Comparison of ENCODE assay signal across 11 mouse cellular contexts in genomic region chrX:163723630-163724029, GRCm38 (mm10). TPM values are rescaled to one million over a fixed set of nuclear protein-coding genes. Genes with fewer than 3 reads are reported as not detected.
DNase-seq lines count a peak whose midpoint lies in the region; ATAC-seq and TF ChIP-seq lines count a peak whose summit lies in the region.
"Had no signal": no experiment of that assay in that cellular context is flagged by ENCODE, and none has a peak within 500 bp of the region (broad histone marks: within the 10 kb centered on the region; RNA-seq: fewer than 3 reads in every experiment).

No protein-coding gene starts in this region.

- H3K4me1 ChIP-seq in hindbrain, embryonic 12.5 days, result peaks cover 7% of the 10 kb centered on the region; the same call in 1 of the 2 replicates
- H3K4me1 ChIP-seq in hindbrain, embryonic 16.5 days (ENCODE audit: control insufficient read depth, insufficient read depth, low read depth, low read length), result no peaks in the 10 kb centered on the region
- no peaks in the 10 kb centered on the region for H3K4me1 ChIP-seq in forebrain, postnatal 0 days (ENCODE audit: insufficient read depth)
- H3K4me1 ChIP-seq in neural tube, embryonic 12.5 days, result no peaks in the 10 kb centered on the region
- H3K4me1 ChIP-seq: limb, embryonic 15.5 days had no signal

- no peak overlapping the region for H3K4me3 ChIP-seq in hindbrain, embryonic 12.5 days
- H3K4me3 ChIP-seq in hindbrain, embryonic 16.5 days (ENCODE audit: low read length), result no peak overlapping the region
- no peak overlapping the region for H3K4me3 ChIP-seq in forebrain, postnatal 0 days (ENCODE audit: low read depth, low read length)
- no peak overlapping the region for H3K4me3 ChIP-seq in neural tube, embryonic 12.5 days
- H3K4me3 ChIP-seq: limb, embryonic 15.5 days had no signal

- H3K27me3 ChIP-seq in hindbrain, embryonic 12.5 days, result peaks cover 22% of the 10 kb centered on the region
- peaks cover 4% of the 10 kb centered on the region for H3K27me3 ChIP-seq in hindbrain, embryonic 16.5 days (replicated peaks; ENCODE audit: control insufficient read depth, insufficient read depth, low read length)
- H3K27me3 ChIP-seq in forebrain, postnatal 0 days (ENCODE audit: insufficient read depth, low read length), result no peaks in the 10 kb centered on the region
- H3K27me3 ChIP-seq in neural tube, embryonic 12.5 days (replicated peaks), result no peaks in the 10 kb centered on the region
- H3K27me3 ChIP-seq: limb, embryonic 15.5 days had no signal

- H3K9me3 ChIP-seq in hindbrain, embryonic 12.5 days (replicated peaks), result no peaks in the 10 kb centered on the region
- H3K9me3 ChIP-seq in hindbrain, embryonic 16.5 days (ENCODE audit: control insufficient read depth, low read length), result no peaks in the 10 kb centered on the region
- H3K9me3 ChIP-seq in forebrain, postnatal 0 days (ENCODE audit: low read length), result no peaks in the 10 kb centered on the region
- no peaks in the 10 kb centered on the region for H3K9me3 ChIP-seq in neural tube, embryonic 12.5 days
- H3K9me3 ChIP-seq: G1E; limb, embryonic 15.5 days had no signal

- peak; percentile 12 for DNase-seq in brain, adult 2 months (ENCODE audit: low read depth, low spot score)
- DNase-seq in forebrain, postnatal 0 days, result peak; percentile 6
- no peak for DNase-seq in right cerebral cortex, postnatal 36 days (ENCODE audit: low spot score in 2 of 2)
- DNase-seq in kidney, adult 18-20 months, result no peak
- DNase-seq in lung, postnatal 25 days (ENCODE audit: low spot score), result no peak

- no peak for ATAC-seq in hindbrain, embryonic 12.5 days (ENCODE audit: low FRiP score)
- ATAC-seq in hindbrain, embryonic 16.5 days, result no peak
- ATAC-seq in forebrain, postnatal 0 days, result peak; percentile 27; the same call in 1 of the 2 replicates
- ATAC-seq in neural tube, embryonic 12.5 days (ENCODE audit: low FRiP score, low read depth), result no peak

- no peak overlapping the region for H3K9ac ChIP-seq in hindbrain, embryonic 12.5 days
- H3K9ac ChIP-seq in hindbrain, embryonic 16.5 days (ENCODE audit: low read depth, low read length), result no peak overlapping the region
- H3K9ac ChIP-seq in forebrain, postnatal 0 days, result no peak overlapping the region
- H3K9ac ChIP-seq in neural tube, embryonic 12.5 days, result no peak overlapping the region
- H3K9ac ChIP-seq: limb, embryonic 15.5 days had no signal

- H3K4me2 ChIP-seq in hindbrain, embryonic 12.5 days (replicated peaks), result peak overlapping the region; percentile 26; the same call in 1 of the 2 replicates
- H3K4me2 ChIP-seq in hindbrain, embryonic 16.5 days (ENCODE audit: low read length), result no peak overlapping the region
- no peak overlapping the region; the same call in 1 of the 2 replicates for H3K4me2 ChIP-seq in forebrain, postnatal 0 days (ENCODE audit: low read depth)
- 0 out of 2 replicates have a peak overlapping the region, but pooled peaks have one; percentile 16 for H3K4me2 ChIP-seq in neural tube, embryonic 12.5 days (replicated peaks)
- H3K4me2 ChIP-seq: limb, embryonic 15.5 days had no signal

- no peak for TF ChIP-seq CTCF in forebrain, postnatal 0 days (IDR thresholded peaks at IDR 0.05; ENCODE audit: low read depth)

- no peaks in the 10 kb centered on the region for H3K36me3 ChIP-seq in hindbrain, embryonic 12.5 days
- H3K36me3 ChIP-seq in hindbrain, embryonic 16.5 days (ENCODE audit: control insufficient read depth, insufficient read depth, low read length), result no peaks in the 10 kb centered on the region
- no peaks in the 10 kb centered on the region for H3K36me3 ChIP-seq in forebrain, postnatal 0 days (ENCODE audit: insufficient read depth)
- no peaks in the 10 kb centered on the region for H3K36me3 ChIP-seq in neural tube, embryonic 12.5 days
- H3K36me3 ChIP-seq: G1E; limb, embryonic 15.5 days had no signal

- no peak overlapping the region for H3K27ac ChIP-seq in hindbrain, embryonic 12.5 days
- H3K27ac ChIP-seq in hindbrain, embryonic 16.5 days (ENCODE audit: low read depth, low read length), result no peak overlapping the region
- peak overlapping the region; percentile 57 for H3K27ac ChIP-seq in forebrain, postnatal 0 days (ENCODE audit: low read depth, low read length)
- no peak overlapping the region for H3K27ac ChIP-seq in neural tube, embryonic 12.5 days
- H3K27ac ChIP-seq: limb, embryonic 15.5 days; macrophage had no signal

RNA-seq across cellular contexts. Expression of gene Rnf138rt1, which starts 37.5 kb away (rescaled TPM):
- polyA plus RNA-seq in hindbrain, embryonic 12.5 days (2016; fragmentation: Nextera tagmentation; extraction: Ambion mirVana), result 0.39 and 0.59 TPM in 2 replicates
- polyA plus RNA-seq in hindbrain, embryonic 16.5 days (2015; fragmentation: Nextera tagmentation; extraction: Ambion mirVana), result 4.7 and 5.8 TPM in 2 replicates
- total RNA-seq in forebrain, postnatal 0 days (2014; rRNA removed), result 4.2 and 6.9 TPM in 2 replicates
- polyA plus RNA-seq in forebrain, postnatal 0 days (2015; fragmentation: Nextera tagmentation; extraction: Ambion mirVana), result 4.7 and 6.1 TPM in 2 replicates
- 0.50 and 0.86 TPM in 2 replicates for polyA plus RNA-seq in neural tube, embryonic 12.5 days (2016; fragmentation: Nextera tagmentation; extraction: Ambion mirVana)
- total RNA-seq: G1E had no signal
- polyA plus RNA-seq: G1E, macrophage had no signal

Comparison
In these comparisons a context has a peak if more than half of its experiments do, and no peak if none do; other contexts are left out.
1. H3K4me2 ChIP-seq: peak in hindbrain, embryonic 12.5 days (single experiment) and neural tube, embryonic 12.5 days (single experiment); none in hindbrain, embryonic 16.5 days (single experiment) and forebrain, postnatal 0 days (single experiment).
2. DNase-seq: peak in brain, adult 2 months (single experiment) and forebrain, postnatal 0 days (single experiment); none in right cerebral cortex, postnatal 36 days (0 of 2), kidney, adult 18-20 months (single experiment) and lung, postnatal 25 days (single experiment).